Mouse (Mus musculus) liver, embryonic 13.5 days (tissue): ENCODE measurements around the gene Elovl3. TPM values are rescaled to one million over a fixed set of nuclear protein-coding genes. Genes with fewer than 3 reads are reported as not detected.
"Not testable (repeated sequence)": the region's sequence is repeated elsewhere in the genome, so short reads cannot be mapped to it uniquely, and the experiment has no call there.

ENCODE experiments used
- ATAC-seq: fragments of 200-750 bp; cut with Nextera tagmentation; 2 replicates; pipeline ENCODE4 v1.8.0; 2017; ENCODE audit warnings: low read depth, mild to moderate bottlenecking, moderate number of reproducible peaks, moderate library complexity
- DNase-seq: peaks from one replicate; pipeline ENCODE4 v3.0.0; 2022
- H3K27ac ChIP-seq: fragments of 300-500 bp; sonication (generic); 2 replicates; pipeline ENCODE4 v1.5.1; 2015; ENCODE audit warnings: moderate library complexity, mild to moderate bottlenecking, inconsistent platforms
- H3K27me3 ChIP-seq: fragments of 300-500 bp; sonication (generic); 2 replicates; pipeline ENCODE4 v1.6.1; 2015; ENCODE audit warnings: mild to moderate bottlenecking, inconsistent platforms
- H3K36me3 ChIP-seq: fragments of 300-500 bp; sonication (generic); 2 replicates; pipeline ENCODE4 v1.6.1; 2015; ENCODE audit warnings: mild to moderate bottlenecking, inconsistent platforms
- H3K4me1 ChIP-seq: fragments of 300-500 bp; sonication (generic); replicated peaks from 2 replicates; pipeline ENCODE4 v1.6.1; 2015; ENCODE audit warnings: inconsistent platforms
- H3K4me2 ChIP-seq: fragments of 300-500 bp; sonication (generic); 2 replicates; pipeline ENCODE4 v1.6.1; 2015; ENCODE audit warnings: inconsistent platforms, mild to moderate bottlenecking, moderate library complexity
- H3K4me3 ChIP-seq: fragments of 300-500 bp; sonication (generic); replicated peaks from 2 replicates; pipeline ENCODE4 v1.5.1; 2015; ENCODE audit warnings: mild to moderate bottlenecking, inconsistent platforms
- H3K9ac ChIP-seq: fragments of 300-500 bp; sonication (generic); 2 replicates; pipeline ENCODE4 v1.6.1; 2015; ENCODE audit warnings: mild to moderate bottlenecking, inconsistent platforms
- H3K9me3 ChIP-seq: fragments of 300-500 bp; sonication (generic); replicated peaks from 2 replicates; pipeline ENCODE4 v1.6.1; 2016; ENCODE audit warnings: inconsistent platforms
- WGBS: fragments of 180-500 bp; shearing (Covaris S2); methylation state at CpG from one replicate; pipeline ENCODE4 v1.1.7; 2015; ENCODE audit not compliant: insufficient replicate concordance; 5-methylcytosine and 5-hydroxymethylcytosine counted together
- polyA plus RNA-seq: library from polyadenylated mRNA; unstranded; fragments of >200 nt; fragmentation: Nextera tagmentation; extraction: Ambion mirVana; gene quantifications from 2 replicates; pipeline ENCODE4 v1.2.1, GENCODE M21; 2015

Gene Elovl3
- polyA plus RNA-seq, 1 experiment from 2014 or later = not detected

DNA sequence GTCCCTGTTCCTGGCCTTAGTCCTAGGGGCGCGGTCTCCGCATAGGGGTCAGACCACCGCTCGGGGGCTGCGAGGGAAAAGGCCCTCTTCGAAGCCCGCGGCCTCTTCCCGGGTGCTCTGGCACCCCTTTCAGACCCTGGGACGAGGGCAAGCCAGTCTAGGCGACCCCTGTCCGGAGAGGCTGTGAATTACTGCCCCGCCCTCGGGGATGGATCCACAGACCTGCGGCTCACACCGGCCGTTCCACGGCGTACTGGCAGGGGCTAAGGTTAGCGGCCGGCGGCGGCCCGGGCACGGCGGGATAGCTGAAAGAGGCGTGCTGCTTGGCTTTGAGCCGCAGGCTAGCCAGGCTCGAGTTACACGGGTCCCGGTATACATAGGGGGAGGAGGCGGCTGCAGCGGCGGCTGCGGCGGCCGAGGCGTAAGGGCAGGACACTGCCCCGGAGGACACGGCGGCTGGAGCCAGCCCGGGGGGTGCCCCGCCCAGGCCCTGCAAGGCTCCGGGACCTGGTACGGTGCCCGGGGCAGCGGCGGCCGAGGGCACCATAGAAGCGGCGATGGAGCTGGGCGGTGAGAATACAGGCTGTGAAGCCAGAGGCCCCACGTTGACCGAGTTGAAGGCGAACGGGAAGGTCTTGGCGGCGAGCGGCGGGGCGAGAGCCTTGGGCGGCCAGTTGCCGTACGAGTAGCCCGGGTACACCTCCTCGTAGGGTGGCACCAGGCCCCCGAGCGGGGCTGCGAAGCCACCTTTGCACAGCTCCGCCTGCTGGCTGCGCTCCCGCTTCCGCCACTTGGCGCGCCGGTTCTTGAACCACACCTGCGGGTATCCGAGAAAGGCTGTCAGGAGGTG, 4.3 kb downstream of the Elovl3 start:
- Histone ChIP-seq H3K4me1 (peaks cover 33% of the 10 kb centered on the region), H3K27ac (no peak overlapping the region), H3K9me3 (no peaks in the 10 kb centered on the region), H3K4me2 (peak overlapping the region; percentile 98), H3K9ac (peak overlapping the region; percentile 63), H3K27me3 (peaks cover 100% of the 10 kb centered on the region), H3K4me3 (peak overlapping the region; percentile 66), H3K36me3 (no peaks in the 10 kb centered on the region)
- DNase-seq (peak; percentile 26), ATAC-seq (peak; percentile 55)
- 1% methylated on average over 79 of the region's 79 CpGs for WGBS

DNA sequence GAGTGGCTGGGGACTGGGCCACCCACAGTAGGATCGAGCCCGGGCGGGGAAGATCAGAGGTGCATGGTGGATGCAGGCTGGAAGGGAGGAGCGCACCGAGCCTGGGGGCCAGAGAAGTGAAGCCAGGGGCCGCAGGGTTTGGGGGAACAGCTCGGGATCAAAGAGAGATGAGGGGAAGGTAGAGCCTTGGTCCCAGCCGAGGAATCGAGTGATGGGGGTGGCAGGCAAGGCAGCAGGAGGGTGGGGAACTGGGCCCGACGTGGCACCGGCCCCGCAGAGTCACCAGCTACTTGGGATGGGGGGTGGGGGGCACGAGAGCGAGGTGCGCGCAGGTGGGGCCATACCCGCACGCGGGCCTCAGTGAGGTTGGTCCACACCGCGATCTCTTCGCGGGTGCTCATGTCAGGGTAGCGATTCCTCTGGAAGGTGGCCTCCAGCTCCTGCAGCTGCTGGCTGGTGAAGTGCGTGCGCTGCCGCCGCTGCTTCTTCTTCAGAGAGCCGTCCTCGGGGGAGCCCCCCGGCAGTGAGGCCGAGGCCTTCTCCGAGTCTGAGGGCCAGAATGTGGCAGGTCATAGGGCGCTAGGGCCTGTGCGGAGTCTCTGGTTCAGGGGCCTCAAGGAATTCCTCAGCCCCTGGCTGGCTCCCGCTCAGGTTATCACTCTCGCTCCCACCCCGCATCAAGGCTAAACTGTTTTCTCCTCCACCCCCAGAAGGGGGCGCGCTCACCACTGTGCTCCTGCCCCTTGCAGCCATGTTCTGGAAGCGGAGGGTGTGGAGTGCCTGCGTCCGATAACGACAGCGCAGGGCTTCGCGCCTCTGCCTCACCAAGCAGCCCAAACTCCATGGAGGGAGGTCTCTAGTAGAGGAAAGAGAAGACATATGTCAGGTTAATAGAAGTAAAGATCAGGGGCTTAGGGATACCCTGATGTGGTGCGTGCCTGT, 5.2 kb downstream of the Elovl3 start:
- ATAC-seq (peak; percentile 77), DNase-seq (peak; percentile 78)
- no peak overlapping the region for H3K27ac ChIP-seq

DNA sequence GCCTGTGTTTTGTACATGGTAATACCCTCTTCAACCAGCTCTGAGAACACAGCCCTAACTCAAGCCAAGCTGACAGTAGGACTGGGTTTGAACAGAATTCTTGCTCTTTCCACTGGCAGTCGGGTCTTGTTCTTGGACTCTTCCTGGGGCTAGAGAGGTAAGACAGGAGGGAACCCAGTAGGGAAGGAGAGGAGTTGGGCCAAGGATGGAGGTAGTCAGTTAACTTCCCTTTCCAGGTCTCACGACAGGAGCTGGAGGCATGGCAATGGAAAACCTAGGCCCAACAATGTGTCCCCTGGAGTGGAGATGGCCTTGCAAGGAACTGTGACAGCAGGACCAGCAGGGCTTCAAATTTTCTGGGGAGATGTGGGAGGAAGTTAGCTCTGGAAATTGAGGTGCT, 8.6 kb downstream of the Elovl3 start:
- Histone ChIP-seq H3K36me3 (no peaks in the 10 kb centered on the region), H3K27me3 (peaks cover 100% of the 10 kb centered on the region), H3K4me1 (peaks cover 25% of the 10 kb centered on the region), H3K4me3 (no peak overlapping the region), H3K4me2 (no peak overlapping the region), H3K27ac (no peak overlapping the region), H3K9me3 (no peaks in the 10 kb centered on the region), H3K9ac (no peak overlapping the region)
- no peak for DNase-seq
- WGBS = 51% methylated on average over 2 of the region's 2 CpGs
- no peak for ATAC-seq

More for the DNA sequence above, 5.2 kb downstream of the Elovl3 start:
- Histone ChIP-seq H3K27me3 (peaks cover 100% of the 10 kb centered on the region), H3K9me3 (no peaks in the 10 kb centered on the region), H3K4me2 (peak overlapping the region; percentile 98), H3K4me1 (peaks cover 29% of the 10 kb centered on the region), H3K9ac (peak overlapping the region; percentile 63), H3K4me3 (peak overlapping the region; percentile 66), H3K36me3 (no peaks in the 10 kb centered on the region)
- 3% methylated on average over 49 of the region's 49 CpGs for WGBS

DNA sequence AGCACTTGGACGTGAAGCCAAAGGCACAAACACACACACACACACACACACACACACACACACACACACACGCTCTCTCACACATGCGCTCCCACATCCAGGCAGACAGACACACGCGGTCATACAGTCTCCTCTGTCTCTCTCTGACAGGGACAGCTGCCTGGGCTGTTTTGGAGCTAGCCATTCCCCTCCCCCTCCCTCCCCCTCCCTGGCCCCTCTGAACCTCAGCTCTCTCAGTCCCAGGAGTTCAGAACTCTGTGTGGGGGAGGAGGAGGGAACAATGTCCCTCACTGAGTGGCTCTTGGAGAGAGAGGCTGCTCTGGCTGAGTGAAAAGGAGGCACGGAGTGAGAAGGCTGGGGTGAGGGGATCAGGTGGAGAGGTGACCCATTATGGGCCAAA, 9.4 kb downstream of the Elovl3 start:
- Histone ChIP-seq H3K9me3 (no peaks in the 10 kb centered on the region), H3K4me1 (peaks cover 18% of the 10 kb centered on the region), H3K4me3 (no peak overlapping the region), H3K36me3 (no peaks in the 10 kb centered on the region), H3K27ac (no peak overlapping the region), H3K9ac (no peak overlapping the region), H3K27me3 (peaks cover 100% of the 10 kb centered on the region), H3K4me2 (no peak overlapping the region)
- 43% methylated on average over 6 of the region's 6 CpGs for WGBS
- ATAC-seq (no peak), DNase-seq (no peak)

DNA sequence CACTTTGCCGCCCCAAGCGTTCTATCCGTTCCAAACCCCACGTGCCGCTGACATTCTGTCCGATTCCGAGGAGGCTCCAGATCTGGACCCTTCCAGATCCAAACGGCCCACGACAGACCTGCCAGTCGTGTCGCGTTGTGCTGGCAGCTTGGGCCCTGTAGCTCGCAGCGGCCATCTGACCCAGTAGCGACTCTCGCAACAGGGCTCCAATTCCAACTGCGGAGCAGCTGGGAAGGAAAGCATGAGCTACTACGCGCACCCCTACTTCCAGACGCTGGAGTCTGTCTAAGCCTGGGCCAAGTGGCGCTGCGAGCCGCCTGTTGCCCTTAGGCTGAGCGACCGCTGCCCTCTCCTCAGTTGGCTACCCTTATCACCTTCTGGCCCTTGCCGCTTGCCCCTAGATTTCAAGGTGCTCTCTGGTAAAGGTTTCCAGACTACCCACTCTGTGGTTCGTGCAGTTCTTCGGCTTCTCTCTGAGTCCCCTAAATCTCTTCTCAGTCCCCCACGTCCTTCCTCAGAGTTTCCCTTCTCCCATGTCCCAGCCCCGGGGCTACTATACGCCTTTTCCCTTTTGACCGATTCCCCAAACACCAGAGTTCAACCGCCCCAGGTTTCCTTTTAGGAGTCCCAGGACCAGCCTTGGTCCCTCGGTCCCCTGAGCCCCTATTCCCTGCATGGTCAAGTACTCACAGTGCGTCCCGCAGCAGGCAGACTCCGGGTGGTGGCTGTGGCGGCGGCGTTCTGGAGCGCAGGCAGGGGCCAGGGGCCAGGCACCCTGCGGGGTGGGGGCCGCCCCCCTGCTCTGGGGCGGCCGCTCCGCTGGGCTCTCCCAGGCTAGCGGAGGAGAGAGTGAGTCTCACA, 16.0 kb downstream of the Elovl3 start, which contains the start of gene Pitx3:
Gene Pitx3, minus strand, starts transcription at position 816 of the 861 bp plus-strand sequence.
- 2% methylated on average over 45 of the region's 47 CpGs for WGBS
- H3K4me2 ChIP-seq = peak within 1 kb of the TSS; percentile 89
- DNase-seq = no peak
- H3K27me3 ChIP-seq = peaks cover 84% of the 10 kb centered on the region
- peak within 1 kb of the TSS; percentile 63 for H3K4me3 ChIP-seq
- H3K27ac ChIP-seq = no peak within 1 kb of the TSS
- no peaks in the 10 kb centered on the region for H3K36me3 ChIP-seq
- peak within 1 kb of the TSS; percentile 36; the same call in 1 of the 2 replicates for H3K9ac ChIP-seq
- H3K9me3 ChIP-seq = no peaks in the 10 kb centered on the region
- no peak for ATAC-seq
- peaks cover 24% of the 10 kb centered on the region for H3K4me1 ChIP-seq

DNA sequence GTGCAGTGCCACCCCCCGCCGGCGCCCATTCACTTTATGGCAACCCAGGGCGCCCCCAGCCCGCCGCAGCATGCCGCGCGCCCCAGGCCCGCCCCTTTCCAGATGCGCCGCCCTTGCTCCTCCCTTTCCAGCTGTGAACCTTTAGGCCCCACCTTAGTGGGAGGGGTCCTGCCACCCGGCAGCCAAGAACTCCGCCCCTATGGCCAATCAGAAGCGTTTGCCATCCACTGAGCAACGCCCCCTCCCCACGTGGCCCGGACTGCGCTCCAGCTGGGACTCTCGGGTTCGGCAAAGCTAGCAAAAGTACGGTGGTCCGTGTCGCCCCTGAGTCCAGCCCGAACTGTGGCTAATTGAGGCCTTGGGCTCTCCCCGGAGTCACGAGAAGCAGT, 16.7 kb downstream of the Elovl3 start:
- ATAC-seq (peak; percentile 52), DNase-seq (peak; percentile 87)
- peak overlapping the region; percentile 89 for H3K4me2 ChIP-seq
- H3K4me3 ChIP-seq = peak overlapping the region; percentile 63
- peak overlapping the region; percentile 36; the same call in 1 of the 2 replicates for H3K9ac ChIP-seq
- H3K27ac ChIP-seq = no peak overlapping the region
- under 1% methylated on average over 27 of the region's 27 CpGs for WGBS
- H3K27me3 ChIP-seq = peaks cover 78% of the 10 kb centered on the region
- no peaks in the 10 kb centered on the region for H3K36me3 ChIP-seq
- no peaks in the 10 kb centered on the region for H3K9me3 ChIP-seq
- peaks cover 30% of the 10 kb centered on the region for H3K4me1 ChIP-seq

DNA sequence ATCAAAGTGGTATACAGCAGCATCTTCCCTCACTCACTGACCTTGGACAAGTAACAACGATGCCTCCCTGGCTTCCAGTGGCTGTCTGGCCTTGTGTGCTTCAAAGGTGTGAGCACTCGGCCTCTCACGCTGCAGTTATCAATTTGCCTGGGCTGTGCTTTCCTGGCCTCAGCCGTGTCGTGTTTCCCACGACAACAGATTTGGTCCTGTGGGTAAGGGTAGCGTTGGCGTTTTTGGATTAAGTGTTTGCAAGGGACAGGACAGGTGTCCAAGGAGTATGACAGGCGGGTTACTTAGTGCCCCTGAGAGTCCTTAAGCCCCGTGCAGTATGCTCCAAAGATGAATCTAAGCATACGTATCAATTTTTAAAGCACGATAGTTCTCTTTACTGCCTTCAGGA, 17.4 kb downstream of the Elovl3 start:
- Histone ChIP-seq H3K36me3 (no peaks in the 10 kb centered on the region), H3K27ac (no peak overlapping the region), H3K4me3 (peak overlapping the region; percentile 63), H3K27me3 (peaks cover 70% of the 10 kb centered on the region), H3K4me2 (peak overlapping the region; percentile 89), H3K4me1 (peaks cover 38% of the 10 kb centered on the region), H3K9ac (no peak overlapping the region), H3K9me3 (no peaks in the 10 kb centered on the region)
- no peak for DNase-seq
- WGBS = 26% methylated on average over 12 of the region's 12 CpGs
- no peak for ATAC-seq

DNA sequence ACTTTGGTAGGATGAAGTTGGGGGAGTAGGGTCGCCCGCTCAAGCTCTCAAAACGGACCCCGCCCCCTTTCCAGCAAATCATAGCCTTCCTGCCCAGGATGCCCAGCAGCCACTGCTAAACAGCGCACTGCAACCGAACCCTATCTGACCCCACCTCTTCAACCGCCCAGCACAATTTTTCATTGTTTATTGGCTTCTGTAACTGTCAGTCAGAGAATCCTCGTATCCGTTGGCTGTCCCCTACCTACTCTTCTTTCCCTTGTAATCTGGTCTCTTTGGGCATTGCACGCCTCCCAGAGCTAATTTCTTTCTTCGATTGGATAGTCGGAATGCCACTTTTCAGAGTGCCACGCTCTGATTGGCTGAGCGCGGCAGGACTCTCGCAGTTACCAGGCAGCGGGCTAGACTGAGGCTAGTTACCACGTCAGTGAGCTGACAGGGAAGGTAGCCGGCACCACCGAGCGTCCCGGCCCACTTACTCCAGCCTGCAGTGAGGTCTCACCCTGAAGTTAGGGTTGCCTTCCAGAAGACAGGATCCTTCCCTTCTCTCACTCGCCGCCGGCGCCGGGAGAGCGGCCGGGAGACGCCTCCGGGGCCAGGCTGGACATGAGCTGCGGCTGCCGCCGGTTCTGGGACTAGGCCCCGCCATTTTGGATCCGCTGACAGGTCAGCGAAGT, 20.6 kb downstream of the Elovl3 start, which contains the start of gene Gbf1:
Gene Gbf1, plus strand, starts transcription at position 383 of the 677 bp plus-strand sequence.
- H3K4me2 ChIP-seq = peak within 1 kb of the TSS; percentile 80
- no peaks in the 10 kb centered on the region for H3K36me3 ChIP-seq
- ATAC-seq = peak; percentile 96
- peaks cover 50% of the 10 kb centered on the region for H3K4me1 ChIP-seq
- H3K27ac ChIP-seq = peak within 1 kb of the TSS; percentile 45; the same call in 1 of the 2 replicates
- H3K27me3 ChIP-seq = peaks cover 39% of the 10 kb centered on the region
- peak; percentile 93 for DNase-seq
- WGBS = under 1% methylated on average over 37 of the region's 37 CpGs
- peak within 1 kb of the TSS; percentile 85 for H3K4me3 ChIP-seq
- H3K9me3 ChIP-seq = no peaks in the 10 kb centered on the region
- peak within 1 kb of the TSS; percentile 79 for H3K9ac ChIP-seq

DNA sequence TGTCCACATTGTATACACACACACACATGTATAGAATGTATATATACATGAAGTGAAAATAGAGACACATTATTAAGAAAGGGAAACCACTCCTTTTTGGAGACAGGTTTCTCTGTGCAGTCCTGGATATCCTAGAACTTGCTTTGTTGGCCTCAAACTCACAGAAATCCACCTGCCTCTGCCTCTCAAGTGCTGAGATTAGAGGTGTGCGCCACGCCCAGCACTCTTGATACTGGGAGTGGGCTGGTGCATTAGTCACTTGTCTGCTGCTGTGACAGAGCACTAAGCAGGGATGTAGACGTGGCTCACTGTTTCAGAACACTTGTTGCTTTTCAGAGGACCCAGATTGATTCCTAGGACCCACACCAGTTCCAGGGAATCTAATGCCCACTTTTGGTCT, 34.3 kb downstream of the Elovl3 start:
- H3K27ac ChIP-seq = no peak overlapping the region
- 67% methylated on average over 3 of the region's 3 CpGs for WGBS
- H3K4me1 ChIP-seq = no peaks in the 10 kb centered on the region
- no peaks in the 10 kb centered on the region for H3K27me3 ChIP-seq
- DNase-seq = no peak
- no peak overlapping the region for H3K4me3 ChIP-seq
- H3K4me2 ChIP-seq = no peak overlapping the region
- ATAC-seq = no peak
- H3K9ac ChIP-seq = no peak overlapping the region
- no peaks in the 10 kb centered on the region for H3K9me3 ChIP-seq
- peaks cover 46% of the 10 kb centered on the region for H3K36me3 ChIP-seq

DNA sequence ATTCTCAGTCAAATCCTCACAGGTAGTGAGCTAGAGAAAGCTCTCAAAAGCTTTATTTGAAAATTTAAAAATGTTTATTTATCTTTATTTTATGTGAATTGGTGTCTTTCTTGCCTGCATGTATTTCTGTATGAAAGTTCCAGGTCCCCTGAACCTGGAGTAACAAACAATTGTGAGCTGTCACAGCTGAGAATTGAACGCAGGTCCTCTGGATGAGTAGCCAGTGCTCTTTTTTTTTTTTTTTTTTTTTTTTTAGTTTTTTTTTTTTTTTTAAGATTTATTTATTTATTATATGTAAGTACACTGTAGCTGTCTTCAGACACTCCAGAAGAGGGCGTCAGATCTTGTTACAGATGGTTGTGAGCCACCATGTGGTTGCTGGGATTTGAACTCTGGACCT, 35.5 kb downstream of the Elovl3 start:
- H3K4me1 ChIP-seq, ATAC-seq, H3K27ac ChIP-seq, H3K9me3 ChIP-seq, DNase-seq, H3K9ac ChIP-seq, H3K4me2 ChIP-seq, H3K4me3 ChIP-seq, H3K27me3 ChIP-seq: not testable (repeated sequence)
- 75% methylated on average over 1 of the region's 2 CpGs for WGBS
- peaks cover 51% of the 10 kb centered on the region for H3K36me3 ChIP-seq
